Mouse (Mus musculus): ENCODE data around the gene Eif1b.

The Eif1b gene

GRCm38 (mm10) chr9:120519469-120520125 lies 27.6 kb downstream of the Eif1b start:
- CTCF ChIA-PET = interaction anchor here (0.5 to 0.6 kb wide), 2 partner anchors 94 to 193 kb away, joined by 3 to 5 read pairs; no protein-coding TSS in a partner anchor

- CTCF ChIA-PET = interaction anchor here (0.6 kb wide), 1 partner anchor 892 kb away, joined by 5 read pairs; no protein-coding TSS in a partner anchor
Measured at GRCm38 (mm10) chr9:120521161-120521560, 29.1 kb downstream of the Eif1b start.

GRCm38 (mm10) chr9:120527270-120527669 lies 35.2 kb downstream of the Eif1b start:
- CTCF ChIA-PET = no interaction called here

- CTCF ChIA-PET = no interaction called here
Measured at GRCm38 (mm10) chr9:120527919-120528318, 35.9 kb downstream of the Eif1b start.

- CTCF ChIA-PET = no interaction called here
Measured at GRCm38 (mm10) chr9:120528815-120529510, 36.9 kb downstream of the Eif1b start.

- CTCF ChIA-PET = no interaction called here
Measured at GRCm38 (mm10) chr9:120530471-120530870, 38.4 kb downstream of the Eif1b start.

GRCm38 (mm10) chr9:120532062-120532461 lies 40.0 kb downstream of the Eif1b start:
- CTCF ChIA-PET = no interaction called here

- CTCF ChIA-PET = interaction anchor here (0.7 kb wide), 1 partner anchor 38 kb away, joined by 6 read pairs; no protein-coding TSS in a partner anchor
Measured at GRCm38 (mm10) chr9:120532691-120533090, 40.7 kb downstream of the Eif1b start.

GRCm38 (mm10) chr9:120533446-120533950 lies 41.5 kb downstream of the Eif1b start:
- CTCF ChIA-PET = interaction anchor here (0.7 kb wide), 1 partner anchor 37 kb away, joined by 6 read pairs; no protein-coding TSS in a partner anchor

GRCm38 (mm10) chr9:120539662-120540251 lies 47.7 kb downstream of the Eif1b start, which contains the start of gene Entpd3:
TSS of gene Entpd3 (plus strand) at chr9:120539818.
- CTCF ChIA-PET = no interaction called here

- CTCF ChIA-PET = no interaction called here
Measured at GRCm38 (mm10) chr9:120541411-120541810, 49.4 kb downstream of the Eif1b start.

GRCm38 (mm10) chr9:120542241-120542640 lies 50.2 kb downstream of the Eif1b start:
- CTCF ChIA-PET = no interaction called here
